Mouse (Mus musculus) lung, postnatal 0 days (tissue): ENCODE measurements around the gene Ppara.

Source experiments
- CTCF ChIP-seq: IDR thresholded peaks from 2 replicates; pipeline ENCODE4 v1.5.1; 2016; ENCODE audit warnings: antibody characterized with exemption, mild to moderate bottlenecking
- EP300 ChIP-seq: IDR thresholded peaks from 2 replicates; pipeline ENCODE4 v1.6.1; 2016; ENCODE audit warnings: antibody characterized with exemption, mild to moderate bottlenecking, control low read depth

DNA sequence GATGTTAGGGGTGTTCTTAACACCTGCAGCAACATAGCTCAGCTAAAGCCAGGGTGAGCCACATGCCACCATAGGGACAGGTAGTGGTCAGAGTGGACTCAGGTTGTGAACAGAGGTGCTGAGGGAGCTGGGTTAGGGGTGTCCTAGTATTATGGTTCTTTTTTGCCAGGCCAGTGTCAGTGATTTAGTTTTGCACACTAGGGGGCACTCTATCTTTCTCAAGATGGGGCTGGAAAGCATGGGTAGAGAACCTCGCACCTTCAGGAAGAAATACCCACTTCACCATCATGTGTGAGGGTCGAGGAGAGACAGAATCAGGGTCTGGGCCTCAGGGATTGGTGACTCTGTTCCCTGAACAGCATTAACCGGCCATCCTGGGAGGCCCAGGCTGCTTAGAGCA, 100.6 kb downstream of the Ppara start:
- TF ChIP-seq EP300 (no peak), CTCF (peak; percentile 41)
